Mouse (Mus musculus) liver, embryonic 13.5 days (tissue): ENCODE data around the gene Vamp5. TPM values are rescaled to one million over a fixed set of nuclear protein-coding genes. Genes with fewer than 3 reads are reported as not detected.

ENCODE experiments used
- ATAC-seq: fragments of 200-750 bp; cut with Nextera tagmentation; 2 replicates; pipeline ENCODE4 v1.8.0; 2017; ENCODE audit warnings: low read depth, mild to moderate bottlenecking, moderate number of reproducible peaks, moderate library complexity
- DNase-seq: peaks from one replicate; pipeline ENCODE4 v3.0.0; 2022
- H3K27ac ChIP-seq: fragments of 300-500 bp; sonication (generic); 2 replicates; pipeline ENCODE4 v1.5.1; 2015; ENCODE audit warnings: moderate library complexity, mild to moderate bottlenecking, inconsistent platforms
- H3K27me3 ChIP-seq: fragments of 300-500 bp; sonication (generic); 2 replicates; pipeline ENCODE4 v1.6.1; 2015; ENCODE audit warnings: mild to moderate bottlenecking, inconsistent platforms
- H3K36me3 ChIP-seq: fragments of 300-500 bp; sonication (generic); 2 replicates; pipeline ENCODE4 v1.6.1; 2015; ENCODE audit warnings: mild to moderate bottlenecking, inconsistent platforms
- H3K4me1 ChIP-seq: fragments of 300-500 bp; sonication (generic); replicated peaks from 2 replicates; pipeline ENCODE4 v1.6.1; 2015; ENCODE audit warnings: inconsistent platforms
- H3K4me2 ChIP-seq: fragments of 300-500 bp; sonication (generic); 2 replicates; pipeline ENCODE4 v1.6.1; 2015; ENCODE audit warnings: inconsistent platforms, mild to moderate bottlenecking, moderate library complexity
- H3K4me3 ChIP-seq: fragments of 300-500 bp; sonication (generic); replicated peaks from 2 replicates; pipeline ENCODE4 v1.5.1; 2015; ENCODE audit warnings: mild to moderate bottlenecking, inconsistent platforms
- H3K9ac ChIP-seq: fragments of 300-500 bp; sonication (generic); 2 replicates; pipeline ENCODE4 v1.6.1; 2015; ENCODE audit warnings: mild to moderate bottlenecking, inconsistent platforms
- H3K9me3 ChIP-seq: fragments of 300-500 bp; sonication (generic); replicated peaks from 2 replicates; pipeline ENCODE4 v1.6.1; 2016; ENCODE audit warnings: inconsistent platforms
- WGBS: fragments of 180-500 bp; shearing (Covaris S2); methylation state at CpG from one replicate; pipeline ENCODE4 v1.1.7; 2015; ENCODE audit not compliant: insufficient replicate concordance; 5-methylcytosine and 5-hydroxymethylcytosine counted together
- polyA plus RNA-seq: library from polyadenylated mRNA; unstranded; fragments of >200 nt; fragmentation: Nextera tagmentation; extraction: Ambion mirVana; gene quantifications from 2 replicates; pipeline ENCODE4 v1.2.1, GENCODE M21; 2015

Gene Vamp5
- polyA plus RNA-seq, 1 experiment from 2014 or later, result 99.7 TPM

DNA sequence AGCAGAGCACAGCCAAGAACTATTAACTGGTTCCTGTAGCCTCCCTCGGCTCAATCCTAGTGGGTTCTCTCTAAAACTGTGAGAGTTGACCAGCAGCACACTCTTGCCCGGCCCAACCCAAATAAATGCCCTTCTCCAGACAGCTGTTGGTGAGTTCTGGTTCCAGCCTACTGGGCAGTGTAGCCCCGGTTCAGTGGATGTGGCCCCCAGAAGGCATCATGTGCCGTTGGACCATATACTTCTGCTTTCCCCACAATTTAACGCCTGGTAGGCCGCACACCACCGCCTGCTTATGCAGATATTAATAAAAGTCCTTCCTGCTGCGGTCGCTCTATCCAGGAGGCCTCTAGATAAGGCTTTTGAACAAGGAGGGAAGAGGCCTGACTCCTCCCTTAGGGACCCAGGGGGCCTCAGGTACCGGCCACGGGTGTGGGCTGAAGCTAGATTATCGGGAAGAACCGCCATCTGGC lies 9.2 kb upstream of the Vamp5 start:
- peak; percentile 90 for DNase-seq
- under 1% methylated on average over 13 of the region's 13 CpGs for WGBS

DNA sequence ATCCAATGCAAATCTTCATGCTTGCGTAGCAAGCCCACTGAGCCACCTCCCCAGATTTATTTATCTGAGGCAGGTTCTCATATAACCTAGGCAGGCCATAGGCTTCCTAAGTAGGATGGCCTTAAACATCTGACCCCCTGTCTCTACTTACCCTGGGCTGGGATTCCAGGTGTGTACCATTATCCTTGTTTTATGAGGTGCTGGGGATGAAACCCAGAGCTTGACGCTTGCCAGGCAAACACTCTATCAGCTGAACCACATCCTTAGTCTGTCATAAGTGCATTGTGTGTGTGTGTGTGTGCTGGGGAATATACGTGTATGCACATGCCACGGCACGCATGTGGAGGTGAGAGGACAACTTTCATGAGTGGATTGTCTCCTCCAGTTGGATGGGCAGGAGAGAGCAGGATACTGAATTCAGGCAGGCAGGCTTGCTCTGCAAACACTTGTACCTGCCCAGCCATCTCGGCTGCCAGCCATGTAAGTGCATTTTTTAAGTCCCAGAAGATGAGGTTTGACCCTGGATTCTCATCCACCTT lies 8.6 kb upstream of the Vamp5 start:
- peaks cover 60% of the 10 kb centered on the region for H3K36me3 ChIP-seq

More for the DNA sequence above, 9.2 kb upstream of the Vamp5 start:
- H3K4me2 ChIP-seq, result peak overlapping the region; percentile 93
- H3K4me1 ChIP-seq, result peaks cover 81% of the 10 kb centered on the region
- ATAC-seq, result peak; percentile 91
- peaks cover 61% of the 10 kb centered on the region for H3K36me3 ChIP-seq
- no peaks in the 10 kb centered on the region for H3K9me3 ChIP-seq
- H3K9ac ChIP-seq, result peak overlapping the region; percentile 98
- no peaks in the 10 kb centered on the region for H3K27me3 ChIP-seq
- peak overlapping the region; percentile 84 for H3K4me3 ChIP-seq
- peak overlapping the region; percentile 100 for H3K27ac ChIP-seq

GRCm38 (mm10) chr6:72388266-72388665 lies 8.0 kb upstream of the Vamp5 start:
- Histone ChIP-seq H3K27ac (peak overlapping the region; percentile 100), H3K4me3 (peak overlapping the region; percentile 84)
- WGBS, result 47% methylated on average over 10 of the region's 10 CpGs

More for the DNA sequence above, 8.6 kb upstream of the Vamp5 start:
- Histone ChIP-seq H3K4me3 (peak overlapping the region; percentile 84), H3K4me2 (peak overlapping the region; percentile 93), H3K9me3 (no peaks in the 10 kb centered on the region), H3K4me1 (peaks cover 81% of the 10 kb centered on the region), H3K27ac (peak overlapping the region; percentile 100), H3K9ac (peak overlapping the region; percentile 98), H3K27me3 (no peaks in the 10 kb centered on the region)
- ATAC-seq (no peak), DNase-seq (no peak)
- WGBS, result 43% methylated on average over 6 of the region's 6 CpGs

GRCm38 (mm10) chr6:72387816-72388215 lies 7.5 kb upstream of the Vamp5 start:
- Histone ChIP-seq H3K27me3 (no peaks in the 10 kb centered on the region), H3K36me3 (peaks cover 53% of the 10 kb centered on the region), H3K9ac (peak overlapping the region; percentile 98), H3K9me3 (no peaks in the 10 kb centered on the region), H3K4me1 (peaks cover 81% of the 10 kb centered on the region), H3K4me3 (peak overlapping the region; percentile 84), H3K27ac (peak overlapping the region; percentile 100), H3K4me2 (peak overlapping the region; percentile 93)
- DNase-seq, result no peak
- WGBS, result 70% methylated on average over 3 of the region's 3 CpGs
- no peak for ATAC-seq

More at GRCm38 (mm10) chr6:72388266-72388665, 8.0 kb upstream of the Vamp5 start:
- DNase-seq, result no peak
- Histone ChIP-seq H3K9ac (peak overlapping the region; percentile 98), H3K9me3 (no peaks in the 10 kb centered on the region), H3K4me1 (peaks cover 81% of the 10 kb centered on the region), H3K36me3 (peaks cover 57% of the 10 kb centered on the region), H3K4me2 (peak overlapping the region; percentile 93), H3K27me3 (no peaks in the 10 kb centered on the region)
- ATAC-seq, result no peak

GRCm38 (mm10) chr6:72386561-72386960 lies 6.3 kb upstream of the Vamp5 start:
- no peaks in the 10 kb centered on the region for H3K27me3 ChIP-seq
- DNase-seq (no peak), ATAC-seq (no peak)
- peak overlapping the region; percentile 91 for H3K27ac ChIP-seq
- no peak overlapping the region for H3K4me3 ChIP-seq
- no peaks in the 10 kb centered on the region for H3K9me3 ChIP-seq
- peak overlapping the region; percentile 42 for H3K9ac ChIP-seq
- H3K4me2 ChIP-seq, result 0 out of 2 replicates have a peak overlapping the region, but pooled peaks have one; percentile 9
- H3K4me1 ChIP-seq, result peaks cover 82% of the 10 kb centered on the region
- peaks cover 45% of the 10 kb centered on the region for H3K36me3 ChIP-seq
- 90% methylated on average over 2 of the region's 2 CpGs for WGBS

- no peaks in the 10 kb centered on the region for H3K27me3 ChIP-seq
- H3K4me2 ChIP-seq, result peak overlapping the region; percentile 18; the same call in 1 of the 2 replicates
- no peaks in the 10 kb centered on the region for H3K9me3 ChIP-seq
- DNase-seq (no peak), ATAC-seq (no peak)
- H3K9ac ChIP-seq, result peak overlapping the region; percentile 39; the same call in 1 of the 2 replicates
- WGBS, result 32% methylated on average over 4 of the region's 4 CpGs
- peaks cover 45% of the 10 kb centered on the region for H3K36me3 ChIP-seq
- peaks cover 85% of the 10 kb centered on the region for H3K4me1 ChIP-seq
- H3K27ac ChIP-seq, result peak overlapping the region; percentile 91
- H3K4me3 ChIP-seq, result no peak overlapping the region
Measured at GRCm38 (mm10) chr6:72385258-72385657, 5.0 kb upstream of the Vamp5 start.

- H3K27ac ChIP-seq, result peak overlapping the region; percentile 91
- DNase-seq (peak; percentile 68), ATAC-seq (peak; percentile 86)
- WGBS, result 16% methylated on average over 7 of the region's 7 CpGs
- H3K9me3 ChIP-seq, result no peaks in the 10 kb centered on the region
- peaks cover 44% of the 10 kb centered on the region for H3K36me3 ChIP-seq
- H3K9ac ChIP-seq, result peak overlapping the region; percentile 55
- peaks cover 90% of the 10 kb centered on the region for H3K4me1 ChIP-seq
- no peaks in the 10 kb centered on the region for H3K27me3 ChIP-seq
- 0 out of 2 replicates have a peak overlapping the region, but pooled peaks have one; percentile 13 for H3K4me3 ChIP-seq
- H3K4me2 ChIP-seq, result peak overlapping the region; percentile 43
Measured at GRCm38 (mm10) chr6:72383952-72384351, 3.7 kb upstream of the Vamp5 start.

GRCm38 (mm10) chr6:72383142-72383820 lies 3.0 kb upstream of the Vamp5 start:
- Histone ChIP-seq H3K9me3 (no peaks in the 10 kb centered on the region), H3K9ac (peak overlapping the region; percentile 55), H3K36me3 (peaks cover 37% of the 10 kb centered on the region), H3K4me3 (no peak overlapping the region), H3K27me3 (no peaks in the 10 kb centered on the region), H3K4me1 (peaks cover 90% of the 10 kb centered on the region), H3K27ac (peak overlapping the region; percentile 91), H3K4me2 (peak overlapping the region; percentile 43)
- WGBS, result 57% methylated on average over 6 of the region's 6 CpGs
- DNase-seq (no peak), ATAC-seq (no peak)

GRCm38 (mm10) chr6:72382494-72382893 lies 2.2 kb upstream of the Vamp5 start:
- no peak overlapping the region for H3K4me3 ChIP-seq
- peak overlapping the region; percentile 55; the same call in 1 of the 2 replicates for H3K9ac ChIP-seq
- no peaks in the 10 kb centered on the region for H3K27me3 ChIP-seq
- DNase-seq (no peak), ATAC-seq (no peak)
- H3K36me3 ChIP-seq, result peaks cover 30% of the 10 kb centered on the region
- no peak overlapping the region for H3K4me2 ChIP-seq
- H3K27ac ChIP-seq, result peak overlapping the region; percentile 91
- H3K9me3 ChIP-seq, result no peaks in the 10 kb centered on the region
- 73% methylated on average over 6 of the region's 6 CpGs for WGBS
- peaks cover 90% of the 10 kb centered on the region for H3K4me1 ChIP-seq

DNA sequence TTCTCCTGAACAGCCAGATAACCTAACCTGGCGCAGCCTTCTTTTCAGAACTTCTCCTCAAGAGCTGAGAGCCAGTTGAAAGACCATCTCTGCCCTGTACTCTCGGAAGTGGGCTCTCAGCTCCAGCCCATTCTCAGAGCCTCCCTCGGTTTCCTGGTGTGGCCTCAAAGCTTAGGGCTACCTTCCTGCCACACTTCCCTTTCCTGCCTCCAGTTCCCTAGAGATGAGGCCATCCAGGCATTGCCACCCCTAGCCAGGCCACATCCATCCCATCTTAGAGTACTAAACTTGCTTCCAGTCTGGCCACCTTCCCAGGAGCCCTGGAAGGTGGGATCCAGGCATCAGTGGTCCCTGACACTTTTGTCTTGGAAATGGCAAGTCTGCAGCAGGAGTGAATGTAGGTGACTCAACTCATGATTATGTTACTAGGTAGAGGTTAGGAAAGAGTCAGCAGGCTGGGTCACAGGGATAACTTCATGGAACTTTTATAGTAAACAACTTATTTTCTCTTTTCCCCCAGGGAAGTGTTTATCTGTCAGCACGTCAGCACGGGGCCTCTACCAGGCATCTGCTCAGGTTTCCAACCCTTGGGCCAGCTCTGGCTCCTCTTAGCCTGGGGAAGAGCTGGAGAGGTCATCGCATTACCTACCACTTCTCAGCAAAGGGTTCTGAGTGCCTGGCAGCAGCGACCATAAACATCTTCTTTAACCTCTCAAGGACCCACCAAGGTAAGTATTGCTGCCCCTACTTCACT lies 714 bp downstream of the Vamp5 start:
- peak overlapping the region; percentile 90 for H3K9ac ChIP-seq
- H3K4me3 ChIP-seq, result peak overlapping the region; percentile 82
- no peak for DNase-seq
- H3K36me3 ChIP-seq, result peaks cover 4% of the 10 kb centered on the region
- H3K27me3 ChIP-seq, result no peaks in the 10 kb centered on the region
- H3K4me2 ChIP-seq, result peak overlapping the region; percentile 84
- 14% methylated on average over 7 of the region's 7 CpGs for WGBS
- H3K27ac ChIP-seq, result peak overlapping the region; percentile 94
- H3K9me3 ChIP-seq, result no peaks in the 10 kb centered on the region
- peaks cover 92% of the 10 kb centered on the region for H3K4me1 ChIP-seq
- peak; percentile 15 for ATAC-seq
